ENCODE assay signal across 25 mouse cellular contexts in genomic region chr19:8602914-8603313, GRCm38 (mm10). TPM values are rescaled to one million over a fixed set of nuclear protein-coding genes. Genes with fewer than 3 reads are reported as not detected.
A peak's percentile ranks its signal among the peaks of the same experiment; 100 is the strongest.
DNase-seq lines count a peak whose midpoint lies in the region; ATAC-seq lines count a peak whose summit lies in the region.
"Had no signal": no experiment of that assay in that cellular context is flagged by ENCODE, and none has a peak within 500 bp of the region (broad histone marks: within the 10 kb centered on the region; RNA-seq: fewer than 3 reads in every experiment).

No protein-coding gene starts in this region.

- WGBS in heart, embryonic 10.5 days, result 25% methylated on average over 3 of the region's 3 CpGs
- WGBS in liver, embryonic 11.5 days, result 26% methylated on average over 3 of the region's 3 CpGs
- WGBS in forebrain, embryonic 16.5 days, result 82% methylated on average over 3 of the region's 3 CpGs

- DNase-seq in heart, embryonic 10.5 days (ENCODE audit: low spot score), result peak; percentile 88
- no peak for DNase-seq in heart, adult 18-20 months
- peak; percentile 36 for DNase-seq in c-Kit-positive CD71-negative TER-119-negative erythroid progenitor cells, embryonic 14.5 days (ENCODE audit: low read depth)
- no peak for DNase-seq in liver, embryonic 11.5 days (ENCODE audit: low spot score)
- DNase-seq in layer of hippocampus, postnatal 14 days (ENCODE audit: low spot score in 2 of 2), result no peak
- DNase-seq in lung, postnatal 14 days, result no peak
- DNase-seq: adrenal gland, postnatal 10 days; cerebellum, adult 9-11 months; embryo, embryonic 11 days; kidney, postnatal 10 days; right cerebral cortex, adult 18-20 months had no signal

- no peak overlapping the region for H3K9ac ChIP-seq in liver, embryonic 11.5 days (ENCODE audit: low read depth, low read length)
- H3K9ac ChIP-seq in forebrain, embryonic 16.5 days (replicated peaks; ENCODE audit: low read depth, low read length), result no peak overlapping the region
- H3K9ac ChIP-seq: embryonic facial prominence, embryonic 15.5 days; forebrain, embryonic 13.5 days; heart, embryonic 15.5 days; hindbrain, embryonic 13.5 days; limb, embryonic 13.5 days had no signal

- peak; percentile 98 for ATAC-seq in liver, embryonic 11.5 days (replicated peaks; ENCODE audit: low FRiP score)
- ATAC-seq in megakaryocyte-erythroid progenitor cell, adult 5-6 weeks (replicated peaks; ENCODE audit: low FRiP score, low TSS enrichment, poor library complexity, severe bottlenecking), result peak; percentile 82
- no peak for ATAC-seq in forebrain, embryonic 16.5 days
- ATAC-seq: CD4-positive, CD25-positive, alpha-beta regulatory T cell, adult 4 months; forebrain, embryonic 13.5 days; lung, postnatal 0 days had no signal

- H3K27me3 ChIP-seq in heart, embryonic 10.5 days (ENCODE audit: insufficient read depth, poor library complexity, severe bottlenecking), result no peaks in the 10 kb centered on the region
- H3K27me3 ChIP-seq in liver, embryonic 11.5 days (replicated peaks; ENCODE audit: control insufficient read depth, insufficient read depth, low read length), result no peaks in the 10 kb centered on the region; the same call in 1 of the 2 replicates
- H3K27me3 ChIP-seq in forebrain, embryonic 16.5 days (replicated peaks; ENCODE audit: control insufficient read depth, insufficient read depth, low read length), result no peaks in the 10 kb centered on the region
- H3K27me3 ChIP-seq: embryonic facial prominence, embryonic 15.5 days; forebrain, embryonic 13.5 days; heart, embryonic 15.5 days; hindbrain, embryonic 13.5 days; limb, embryonic 13.5 days had no signal

- peak overlapping the region; percentile 7; the same call in 1 of the 2 replicates for H3K4me2 ChIP-seq in liver, embryonic 11.5 days
- no peak overlapping the region for H3K4me2 ChIP-seq in forebrain, embryonic 16.5 days (ENCODE audit: low read length)
- H3K4me2 ChIP-seq: embryonic facial prominence, embryonic 15.5 days; forebrain, embryonic 13.5 days; heart, embryonic 15.5 days; hindbrain, embryonic 13.5 days; limb, embryonic 13.5 days had no signal

- H3K4me1 ChIP-seq in heart, embryonic 10.5 days, result peaks cover 23% of the 10 kb centered on the region
- peaks cover 15% of the 10 kb centered on the region for H3K4me1 ChIP-seq in liver, embryonic 11.5 days (replicated peaks; ENCODE audit: control insufficient read depth, insufficient read depth, low read length)
- H3K4me1 ChIP-seq in forebrain, embryonic 16.5 days (replicated peaks; ENCODE audit: control insufficient read depth, insufficient read depth, low read length), result no peaks in the 10 kb centered on the region
- H3K4me1 ChIP-seq: embryonic facial prominence, embryonic 15.5 days; forebrain, embryonic 13.5 days; hindbrain, embryonic 13.5 days; limb, embryonic 13.5 days had no signal

- H3K4me3 ChIP-seq in heart, embryonic 10.5 days, result no peak overlapping the region
- no peak overlapping the region for H3K4me3 ChIP-seq in liver, embryonic 11.5 days (ENCODE audit: low read depth, low read length)
- H3K4me3 ChIP-seq in forebrain, embryonic 16.5 days (replicated peaks; ENCODE audit: low read length), result no peak overlapping the region
- H3K4me3 ChIP-seq: embryonic facial prominence, embryonic 15.5 days; forebrain, embryonic 13.5 days; heart, embryonic 15.5 days; hindbrain, embryonic 13.5 days; limb, embryonic 13.5 days; megakaryocyte, embryonic 14.5 days had no signal

- no peaks in the 10 kb centered on the region for H3K36me3 ChIP-seq in heart, embryonic 10.5 days
- H3K36me3 ChIP-seq in liver, embryonic 11.5 days (ENCODE audit: control insufficient read depth, insufficient read depth, low read length), result no peaks in the 10 kb centered on the region
- no peaks in the 10 kb centered on the region for H3K36me3 ChIP-seq in forebrain, embryonic 16.5 days (ENCODE audit: control insufficient read depth, insufficient read depth)
- H3K36me3 ChIP-seq: embryonic facial prominence, embryonic 15.5 days; heart, embryonic 15.5 days; hindbrain, embryonic 13.5 days; limb, embryonic 13.5 days had no signal

- no peak overlapping the region; the same call in 1 of the 2 replicates for H3K27ac ChIP-seq in heart, embryonic 10.5 days
- 0 out of 2 replicates have a peak overlapping the region, but pooled peaks have one; percentile 46 for H3K27ac ChIP-seq in liver, embryonic 11.5 days (ENCODE audit: low read depth, low read length)
- H3K27ac ChIP-seq in forebrain, embryonic 16.5 days (ENCODE audit: low read length), result no peak overlapping the region
- H3K27ac ChIP-seq: embryonic facial prominence, embryonic 15.5 days; forebrain, embryonic 13.5 days; hindbrain, embryonic 13.5 days; limb, embryonic 13.5 days had no signal

- no peaks in the 10 kb centered on the region for H3K9me3 ChIP-seq in heart, embryonic 10.5 days
- no peaks in the 10 kb centered on the region for H3K9me3 ChIP-seq in liver, embryonic 11.5 days (ENCODE audit: control insufficient read depth, low read length)
- no peaks in the 10 kb centered on the region for H3K9me3 ChIP-seq in forebrain, embryonic 16.5 days (ENCODE audit: control insufficient read depth, low read length)
- H3K9me3 ChIP-seq: embryonic facial prominence, embryonic 15.5 days; forebrain, embryonic 13.5 days; heart, embryonic 15.5 days; hindbrain, embryonic 13.5 days; limb, embryonic 13.5 days; megakaryocyte, embryonic 14.5 days had no signal

RNA-seq across cellular contexts. Expression of gene Slc22a8, which starts 11.9 kb away (rescaled TPM):
- 0.23 and 0.48 TPM in 2 replicates for polyA plus RNA-seq in heart, embryonic 10.5 days (2016; fragmentation: Nextera tagmentation; extraction: Ambion mirVana)
- not detected for total RNA-seq in heart, adult 18-20 months (2021)
- 2.0 and 2.9 TPM in 2 replicates for polyA plus RNA-seq in liver, embryonic 11.5 days (2014; fragmentation: Nextera tagmentation; extraction: Ambion mirVana)
- total RNA-seq in megakaryocyte-erythroid progenitor cell, adult 5-6 weeks (2014; fragmentation: Nextera tagmentation), result not detected in 2 replicates
- not detected in 2 replicates for total RNA-seq in megakaryocyte-erythroid progenitor cell, adult 5-6 weeks (2017)
- polyA plus RNA-seq in forebrain, embryonic 16.5 days (2015; fragmentation: Nextera tagmentation; extraction: Ambion mirVana), result 9.2 and 11.2 TPM in 2 replicates
- total RNA-seq in layer of hippocampus, postnatal 14 days (2021), result 10 to 100 TPM; 17.9 to 18.8 TPM
- total RNA-seq: gastrocnemius, postnatal 4 days had no signal
- polyA plus RNA-seq: limb, embryonic 13.5 days; neural tube, embryonic 11.5 days; small intestine, adult 2 months had no signal

RNA-seq across cellular contexts. Expression of gene Slc22a6, which starts 14.9 kb away (rescaled TPM):
- polyA plus RNA-seq in heart, embryonic 10.5 days (2016; fragmentation: Nextera tagmentation; extraction: Ambion mirVana), result 0.04 TPM in 1 of 2 replicates, not detected in the other
- total RNA-seq in heart, adult 18-20 months (2021), result not detected
- polyA plus RNA-seq in liver, embryonic 11.5 days (2014; fragmentation: Nextera tagmentation; extraction: Ambion mirVana), result not detected in 2 replicates
- not detected in 2 replicates for total RNA-seq in megakaryocyte-erythroid progenitor cell, adult 5-6 weeks (2014; fragmentation: Nextera tagmentation)
- not detected in 2 replicates for total RNA-seq in megakaryocyte-erythroid progenitor cell, adult 5-6 weeks (2017)
- polyA plus RNA-seq in forebrain, embryonic 16.5 days (2015; fragmentation: Nextera tagmentation; extraction: Ambion mirVana), result 9.4 and 14.0 TPM in 2 replicates
- 1 to 10 TPM; 1.6 to 3.3 TPM for total RNA-seq in layer of hippocampus, postnatal 14 days (2021)
- total RNA-seq: adrenal gland, postnatal 10 days; gastrocnemius, postnatal 4 days had no signal
- polyA plus RNA-seq: CD4-positive, CD25-positive, alpha-beta regulatory T cell, adult 4 months; heart, embryonic 15.5 days; intestine, embryonic 14.5 days; limb, embryonic 13.5 days; lung, postnatal 0 days; small intestine, adult 2 months had no signal

Comparison
In these comparisons a context has a peak if more than half of its experiments do, and no peak if none do; other contexts are left out.
1. DNase-seq: peak in heart, embryonic 10.5 days (single experiment) and c-Kit-positive CD71-negative TER-119-negative erythroid progenitor cells, embryonic 14.5 days (single experiment); none in heart, adult 18-20 months (0 of 2), liver, embryonic 11.5 days (single experiment), layer of hippocampus, postnatal 14 days (0 of 2) and lung, postnatal 14 days (single experiment).
2. RNA of gene Slc22a8, which starts 11.9 kb away (total RNA-seq): 17.9 to 18.8 TPM in layer of hippocampus, postnatal 14 days; not detected in megakaryocyte-erythroid progenitor cell, adult 5-6 weeks and not detected in heart, adult 18-20 months; every median in the first group is over 10 times any median in the second.